Mouse (Mus musculus) neural tube, embryonic 14.5 days (tissue): ENCODE measurements around the gene Gm3618. TPM values are rescaled to one million over a fixed set of nuclear protein-coding genes. Genes with fewer than 3 reads are reported as not detected.
A peak's percentile ranks its signal among the peaks of the same experiment; 100 is the strongest.
"Not testable (repeated sequence)": the region's sequence is repeated elsewhere in the genome, so short reads cannot be mapped to it uniquely, and the experiment has no call there.

Source experiments
- ATAC-seq: fragments of 200-750 bp; cut with Nextera tagmentation; 2 replicates; pipeline ENCODE4 v1.8.0; 2017; ENCODE audit warnings: low read depth, mild to moderate bottlenecking, moderate TSS enrichment, moderate library complexity
- H3K27ac ChIP-seq: fragments of 300-500 bp; sonication (generic); 2 replicates; pipeline ENCODE4 v1.5.1; 2014; ENCODE audit warnings: low read depth, mild to moderate bottlenecking, control low read depth, low read length, moderate library complexity, mixed read lengths
- H3K27me3 ChIP-seq: fragments of 300-500 bp; sonication (generic); 2 replicates; pipeline ENCODE4 v1.6.1; 2014; ENCODE audit warnings: low read length; ENCODE audit not compliant: control insufficient read depth, insufficient read depth
- H3K36me3 ChIP-seq: fragments of 300-500 bp; sonication (generic); 2 replicates; pipeline ENCODE4 v1.6.1; 2014; ENCODE audit warnings: low read length, mixed read lengths; ENCODE audit not compliant: control insufficient read depth, insufficient read depth
- H3K4me1 ChIP-seq: fragments of 300-500 bp; sonication (generic); 2 replicates; pipeline ENCODE4 v1.6.1; 2014; ENCODE audit warnings: low read length; ENCODE audit not compliant: control insufficient read depth, insufficient read depth
- H3K4me2 ChIP-seq: fragments of 300-500 bp; sonication (generic); 2 replicates; pipeline ENCODE4 v1.6.1; 2014; ENCODE audit warnings: mild to moderate bottlenecking, low read depth, low read length, control low read depth
- H3K4me3 ChIP-seq: fragments of 300-500 bp; sonication (generic); 2 replicates; pipeline ENCODE4 v1.5.1; 2014; ENCODE audit warnings: low read depth, low read length, control low read depth, mixed read lengths
- H3K9ac ChIP-seq: fragments of 300-500 bp; sonication (generic); replicated peaks from 2 replicates; pipeline ENCODE4 v1.6.1; 2014; ENCODE audit warnings: low read depth, mild to moderate bottlenecking, control low read depth, low read length, mixed read lengths
- H3K9me3 ChIP-seq: fragments of 300-500 bp; sonication (generic); 2 replicates; pipeline ENCODE4 v1.6.1; 2016; ENCODE audit warnings: low read length; ENCODE audit not compliant: control insufficient read depth
- WGBS: fragments of 180-500 bp; shearing (Covaris S2); extraction: QIAGEN DNeasy Blood & Tissue Kit; methylation state at CpG from one replicate; pipeline ENCODE4 v1.1.7; 2014; 5-methylcytosine and 5-hydroxymethylcytosine counted together
- polyA plus RNA-seq: library from polyadenylated mRNA; unstranded; fragments of >200 nt; fragmentation: Nextera tagmentation; extraction: Ambion mirVana; gene quantifications from 2 replicates; pipeline ENCODE4 v1.2.1, GENCODE M21; 2014

Gm3618 gene
- polyA plus RNA-seq: not detected in 2 replicates

- H3K4me3 ChIP-seq, H3K36me3 ChIP-seq: not testable (repeated sequence)
- no CpG with 5 or more reads among the region's 10 CpGs for WGBS
Observed at GRCm38 (mm10) chr14:6343578-6343977, at the start of gene Gm3618. Gene Gm3618 (minus strand): TSS chr14:6343678.

GRCm38 (mm10) chr14:6390219-6390618 lies 46.7 kb upstream of the Gm3618 start, which contains the start of gene Gm16440:
Gene Gm16440 (minus strand): TSS chr14:6390319.
- not testable (repeated sequence) for ATAC-seq, H3K27me3 ChIP-seq, H3K4me3 ChIP-seq, H3K9ac ChIP-seq, H3K4me2 ChIP-seq, H3K27ac ChIP-seq, H3K4me1 ChIP-seq, H3K36me3 ChIP-seq, H3K9me3 ChIP-seq
- WGBS: 88% methylated on average over 2 of the region's 4 CpGs

More at GRCm38 (mm10) chr14:6343578-6343977, at the start of gene Gm3618:
- H3K9ac ChIP-seq, H3K4me1 ChIP-seq, H3K27ac ChIP-seq, ATAC-seq, H3K27me3 ChIP-seq, H3K9me3 ChIP-seq, H3K4me2 ChIP-seq: not testable (repeated sequence)

GRCm38 (mm10) chr14:6304743-6305142 lies 38.7 kb downstream of the Gm3618 start, which contains the start of gene Gm21103:
Gene Gm21103 (minus strand): TSS chr14:6304843.
- ATAC-seq, H3K9me3 ChIP-seq, H3K9ac ChIP-seq, H3K4me1 ChIP-seq, H3K27ac ChIP-seq, H3K36me3 ChIP-seq, H3K4me3 ChIP-seq, H3K4me2 ChIP-seq, H3K27me3 ChIP-seq: not testable (repeated sequence)
- 93% methylated on average over 2 of the region's 2 CpGs for WGBS

- H3K9me3 ChIP-seq, H3K36me3 ChIP-seq, H3K27ac ChIP-seq, H3K4me1 ChIP-seq, ATAC-seq, H3K27me3 ChIP-seq: not testable (repeated sequence)
- Histone ChIP-seq H3K4me2 (peak within 1 kb of the TSS; percentile 53), H3K4me3 (peak within 1 kb of the TSS; percentile 46), H3K9ac (peak within 1 kb of the TSS; percentile 51)
- WGBS: 3% methylated on average over 49 of the region's 57 CpGs
Observed at GRCm38 (mm10) chr14:6286931-6287715, 56.4 kb downstream of the Gm3618 start, which contains the start of gene Gm3411. Gene Gm3411 (minus strand): TSS chr14:6287250.

Other genes with a start within 250 kb of the Gm3618 start
- gene Gm8206, start 249.7 kb downstream of the Gm3618 start, polyA plus RNA-seq: 4.9 and 8.7 TPM in 2 replicates
- 6.5 and 7.2 TPM in 2 replicates for gene Gm3468, start 235.0 kb downstream of the Gm3618 start, polyA plus RNA-seq
- not detected in 2 replicates for gene Gm3476, start 217.9 kb downstream of the Gm3618 start, polyA plus RNA-seq
- not detected in 2 replicates for gene Gm21560, start 124.4 kb downstream of the Gm3618 start, polyA plus RNA-seq
- 7.2 and 12.4 TPM in 2 replicates for gene Gm3411, start 56.4 kb downstream of the Gm3618 start, polyA plus RNA-seq
- not detected in 2 replicates for gene Gm21103, start 38.8 kb downstream of the Gm3618 start, polyA plus RNA-seq
- not detected in 2 replicates for gene Gm16440, start 46.6 kb upstream of the Gm3618 start, polyA plus RNA-seq
- 6.6 and 8.6 TPM in 2 replicates for gene Gm3591, start 68.8 kb upstream of the Gm3618 start, polyA plus RNA-seq
- not detected in 2 replicates for gene Gm3594, start 100.9 kb upstream of the Gm3618 start, polyA plus RNA-seq
- not detected in 2 replicates for gene Gm8356, start 193.6 kb upstream of the Gm3618 start, polyA plus RNA-seq
- 0.53 and 1.6 TPM in 2 replicates for gene Gm3629, start 246.9 kb upstream of the Gm3618 start, polyA plus RNA-seq